Mouse (Mus musculus) midbrain, embryonic 13.5 days (tissue): ENCODE measurements around the gene Kif1c. TPM values are rescaled to one million over a fixed set of nuclear protein-coding genes. Genes with fewer than 3 reads are reported as not detected.
A peak's percentile ranks its signal among the peaks of the same experiment; 100 is the strongest.

Experiments
- ATAC-seq: fragments of 200-750 bp; cut with Nextera tagmentation; 2 replicates; pipeline ENCODE4 v1.8.0; 2017; ENCODE audit warnings: mild to moderate bottlenecking, moderate TSS enrichment, moderate library complexity
- H3K27ac ChIP-seq: fragments of 300-500 bp; sonication (generic); 2 replicates; pipeline ENCODE4 v1.5.1; 2015; ENCODE audit warnings: inconsistent platforms, mild to moderate bottlenecking, moderate library complexity
- H3K27me3 ChIP-seq: fragments of 300-500 bp; sonication (generic); 2 replicates; pipeline ENCODE4 v1.6.1; 2015; ENCODE audit warnings: mild to moderate bottlenecking, inconsistent platforms
- H3K36me3 ChIP-seq: fragments of 300-500 bp; sonication (generic); 2 replicates; pipeline ENCODE4 v1.6.1; 2015; ENCODE audit warnings: mild to moderate bottlenecking, inconsistent platforms
- H3K4me1 ChIP-seq: fragments of 300-500 bp; sonication (generic); replicated peaks from 2 replicates; pipeline ENCODE4 v1.6.1; 2015; ENCODE audit warnings: inconsistent platforms
- H3K4me2 ChIP-seq: fragments of 300-500 bp; sonication (generic); replicated peaks from 2 replicates; pipeline ENCODE4 v1.6.1; 2015; ENCODE audit warnings: moderate library complexity, mild to moderate bottlenecking, inconsistent platforms
- H3K4me3 ChIP-seq: fragments of 300-500 bp; sonication (generic); replicated peaks from 2 replicates; pipeline ENCODE4 v1.5.1; 2015; ENCODE audit warnings: mild to moderate bottlenecking, inconsistent platforms
- H3K9ac ChIP-seq: fragments of 300-500 bp; sonication (generic); replicated peaks from 2 replicates; pipeline ENCODE4 v1.6.1; 2015; ENCODE audit warnings: mild to moderate bottlenecking, inconsistent platforms
- H3K9me3 ChIP-seq: fragments of 300-500 bp; sonication (generic); 2 replicates; pipeline ENCODE4 v1.6.1; 2016; ENCODE audit warnings: mild to moderate bottlenecking, inconsistent platforms
- WGBS: fragments of 180-500 bp; shearing (Covaris S2); methylation state at CpG from one replicate; pipeline ENCODE4 v1.1.7; 2015; 5-methylcytosine and 5-hydroxymethylcytosine counted together
- polyA plus RNA-seq: library from polyadenylated mRNA; unstranded; fragments of >200 nt; fragmentation: Nextera tagmentation; extraction: Ambion mirVana; gene quantifications from 2 replicates; pipeline ENCODE4 v1.2.1, GENCODE M21; 2015

Kif1c gene
- polyA plus RNA-seq, 1 experiment from 2014 or later: 2.1 TPM

GRCm38 (mm10) chr11:70681897-70682581 lies 18.3 kb upstream of the Kif1c start:
- Histone ChIP-seq H3K27ac (peak overlapping the region; percentile 79), H3K4me2 (peak overlapping the region; percentile 12; the same call in 1 of the 2 replicates), H3K36me3 (peaks cover 60% of the 10 kb centered on the region), H3K9me3 (no peaks in the 10 kb centered on the region), H3K9ac (peak overlapping the region; percentile 32; the same call in 1 of the 2 replicates), H3K4me3 (no peak overlapping the region), H3K27me3 (no peaks in the 10 kb centered on the region), H3K4me1 (peaks cover 35% of the 10 kb centered on the region)
- peak; percentile 84 for ATAC-seq
- WGBS: 15% methylated on average over 10 of the region's 11 CpGs

DNA sequence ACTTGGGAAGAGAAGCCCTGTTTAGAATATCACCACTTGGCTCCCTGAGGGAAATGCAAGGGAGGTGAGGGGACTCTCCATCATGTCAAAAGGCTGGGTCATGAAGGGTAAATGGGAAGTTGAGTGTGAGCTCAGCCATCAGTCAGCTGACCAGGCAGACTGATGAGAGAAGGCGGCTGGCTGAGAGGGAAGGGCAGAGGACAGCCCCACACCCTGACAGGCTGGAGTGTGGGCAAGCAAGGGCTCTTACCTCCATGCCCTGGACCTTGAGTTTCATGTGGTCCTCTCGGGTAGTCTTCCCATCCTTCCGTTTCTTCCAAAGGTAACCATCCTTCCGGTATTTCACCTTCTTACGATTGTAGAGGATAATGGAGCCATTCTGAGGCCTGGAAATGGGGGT lies 16.7 kb upstream of the Kif1c start:
- H3K27ac ChIP-seq: no peak overlapping the region
- H3K4me1 ChIP-seq: peaks cover 46% of the 10 kb centered on the region
- H3K9me3 ChIP-seq: no peaks in the 10 kb centered on the region
- ATAC-seq: no peak
- WGBS: 89% methylated on average over 5 of the region's 5 CpGs
- peaks cover 54% of the 10 kb centered on the region for H3K36me3 ChIP-seq
- no peak overlapping the region for H3K4me2 ChIP-seq
- H3K4me3 ChIP-seq: no peak overlapping the region
- no peaks in the 10 kb centered on the region for H3K27me3 ChIP-seq
- H3K9ac ChIP-seq: no peak overlapping the region

GRCm38 (mm10) chr11:70686901-70687566 lies 13.3 kb upstream of the Kif1c start:
- Histone ChIP-seq H3K27ac (peak overlapping the region; percentile 84), H3K27me3 (no peaks in the 10 kb centered on the region), H3K9ac (peak overlapping the region; percentile 90), H3K4me3 (peak overlapping the region; percentile 88), H3K36me3 (peaks cover 31% of the 10 kb centered on the region), H3K4me2 (peak overlapping the region; percentile 75), H3K9me3 (no peaks in the 10 kb centered on the region), H3K4me1 (peaks cover 41% of the 10 kb centered on the region)
- peak; percentile 69 for ATAC-seq
- WGBS: 3% methylated on average over 16 of the region's 16 CpGs

- Histone ChIP-seq H3K4me3 (peak within 1 kb of the TSS; percentile 88), H3K27ac (peak within 1 kb of the TSS; percentile 84), H3K9ac (peak within 1 kb of the TSS; percentile 90), H3K27me3 (no peaks in the 10 kb centered on the region), H3K4me1 (peaks cover 35% of the 10 kb centered on the region), H3K4me2 (peak within 1 kb of the TSS; percentile 75), H3K36me3 (peaks cover 26% of the 10 kb centered on the region), H3K9me3 (no peaks in the 10 kb centered on the region)
- peak; percentile 86 for ATAC-seq
- 1% methylated on average over 55 of the region's 55 CpGs for whole genome bisulfite sequencing
Observed at GRCm38 (mm10) chr11:70687601-70688199, 12.6 kb upstream of the Kif1c start, which contains the start of gene Camta2. Gene Camta2 (minus strand): TSS chr11:70688105.

GRCm38 (mm10) chr11:70688372-70688771 lies 12.0 kb upstream of the Kif1c start:
- WGBS: 8% methylated on average over 8 of the region's 8 CpGs
- ATAC-seq: no peak

DNA sequence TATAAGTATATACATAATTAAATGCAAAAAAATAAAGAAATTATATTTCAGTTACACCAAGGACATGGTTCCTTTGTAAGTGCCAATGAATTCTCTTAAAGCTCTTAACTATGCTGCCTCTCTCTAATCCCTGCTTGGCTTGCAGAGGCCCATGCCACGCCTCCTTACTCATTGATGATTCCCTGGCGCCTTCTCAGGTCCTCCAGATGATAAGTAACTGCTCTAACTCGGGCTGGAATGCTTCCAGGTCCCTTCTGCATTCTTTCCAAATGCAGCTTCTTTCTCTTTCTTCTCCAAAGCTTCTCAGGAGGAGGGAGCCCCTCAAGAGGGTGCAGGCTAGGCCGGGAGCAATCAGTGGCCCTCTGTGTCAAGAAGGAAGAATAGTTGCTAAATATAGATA lies 10.8 kb upstream of the Kif1c start:
- Histone ChIP-seq H3K27ac (no peak overlapping the region), H3K4me3 (no peak overlapping the region), H3K9me3 (no peaks in the 10 kb centered on the region), H3K36me3 (peaks cover 10% of the 10 kb centered on the region), H3K4me1 (peaks cover 29% of the 10 kb centered on the region), H3K27me3 (no peaks in the 10 kb centered on the region), H3K9ac (no peak overlapping the region), H3K4me2 (no peak overlapping the region)
- ATAC-seq: no peak
- WGBS: 56% methylated on average over 4 of the region's 4 CpGs

More at GRCm38 (mm10) chr11:70688372-70688771, 12.0 kb upstream of the Kif1c start:
- Histone ChIP-seq H3K4me3 (peak overlapping the region; percentile 88), H3K27ac (peak overlapping the region; percentile 84), H3K36me3 (peaks cover 20% of the 10 kb centered on the region), H3K9me3 (no peaks in the 10 kb centered on the region), H3K4me2 (peak overlapping the region; percentile 75), H3K27me3 (no peaks in the 10 kb centered on the region), H3K4me1 (peaks cover 29% of the 10 kb centered on the region), H3K9ac (peak overlapping the region; percentile 90)

- 69% methylated on average over 3 of the region's 3 CpGs for WGBS
Observed at GRCm38 (mm10) chr11:70693504-70693903, 6.8 kb upstream of the Kif1c start.

GRCm38 (mm10) chr11:70697376-70697775 lies 3.0 kb upstream of the Kif1c start:
- H3K9ac ChIP-seq: no peak overlapping the region
- H3K4me3 ChIP-seq: no peak overlapping the region
- H3K27me3 ChIP-seq: no peaks in the 10 kb centered on the region
- no peak for ATAC-seq
- H3K27ac ChIP-seq: no peak overlapping the region
- H3K4me2 ChIP-seq: no peak overlapping the region
- 74% methylated on average over 3 of the region's 3 CpGs for WGBS
- no peaks in the 10 kb centered on the region for H3K36me3 ChIP-seq
- no peaks in the 10 kb centered on the region for H3K9me3 ChIP-seq
- H3K4me1 ChIP-seq: peaks cover 20% of the 10 kb centered on the region

More at GRCm38 (mm10) chr11:70693504-70693903, 6.8 kb upstream of the Kif1c start:
- no peak overlapping the region for H3K9ac ChIP-seq
- H3K4me2 ChIP-seq: no peak overlapping the region
- no peak for ATAC-seq
- H3K27ac ChIP-seq: no peak overlapping the region
- H3K36me3 ChIP-seq: no peaks in the 10 kb centered on the region
- no peak overlapping the region for H3K4me3 ChIP-seq
- no peaks in the 10 kb centered on the region for H3K27me3 ChIP-seq
- H3K4me1 ChIP-seq: peaks cover 6% of the 10 kb centered on the region
- H3K9me3 ChIP-seq: no peaks in the 10 kb centered on the region

- H3K9ac ChIP-seq: no peak overlapping the region
- no peak overlapping the region for H3K4me2 ChIP-seq
- WGBS: 80% methylated on average over 2 of the region's 2 CpGs
- no peaks in the 10 kb centered on the region for H3K27me3 ChIP-seq
- H3K4me1 ChIP-seq: peaks cover 25% of the 10 kb centered on the region
- no peaks in the 10 kb centered on the region for H3K9me3 ChIP-seq
- no peak overlapping the region for H3K4me3 ChIP-seq
- no peak for ATAC-seq
- H3K27ac ChIP-seq: no peak overlapping the region
- peaks cover 8% of the 10 kb centered on the region for H3K36me3 ChIP-seq
Observed at GRCm38 (mm10) chr11:70699051-70699450, 1.3 kb upstream of the Kif1c start.

DNA sequence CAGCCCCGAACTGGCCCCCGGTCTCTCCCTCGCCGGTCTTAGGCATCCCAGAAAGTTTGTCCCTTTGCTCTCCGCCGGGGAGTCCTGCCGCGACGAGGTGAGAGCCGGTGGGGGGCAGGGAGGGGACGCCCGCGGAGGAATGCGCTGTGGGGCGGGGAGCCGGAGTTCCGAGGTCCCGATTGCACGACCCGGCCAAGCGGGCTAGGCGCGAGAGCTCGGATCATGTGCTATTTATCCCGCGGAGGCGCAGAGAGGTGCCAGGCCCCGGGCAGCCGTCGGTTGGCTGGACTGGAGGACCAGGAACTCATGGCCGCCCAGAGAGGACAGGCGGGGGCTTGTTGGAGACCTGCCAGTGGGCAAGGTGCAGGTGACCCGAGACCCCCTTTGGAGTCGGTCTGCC lies 265 bp downstream of the Kif1c start:
- H3K4me2 ChIP-seq: peak overlapping the region; percentile 85
- peak overlapping the region; percentile 91 for H3K27ac ChIP-seq
- H3K9ac ChIP-seq: peak overlapping the region; percentile 94
- WGBS: under 1% methylated on average over 29 of the region's 34 CpGs
- H3K36me3 ChIP-seq: peaks cover 23% of the 10 kb centered on the region
- H3K9me3 ChIP-seq: no peaks in the 10 kb centered on the region
- peaks cover 25% of the 10 kb centered on the region for H3K4me1 ChIP-seq
- no peaks in the 10 kb centered on the region for H3K27me3 ChIP-seq
- peak overlapping the region; percentile 80 for H3K4me3 ChIP-seq
- peak; percentile 63 for ATAC-seq

DNA sequence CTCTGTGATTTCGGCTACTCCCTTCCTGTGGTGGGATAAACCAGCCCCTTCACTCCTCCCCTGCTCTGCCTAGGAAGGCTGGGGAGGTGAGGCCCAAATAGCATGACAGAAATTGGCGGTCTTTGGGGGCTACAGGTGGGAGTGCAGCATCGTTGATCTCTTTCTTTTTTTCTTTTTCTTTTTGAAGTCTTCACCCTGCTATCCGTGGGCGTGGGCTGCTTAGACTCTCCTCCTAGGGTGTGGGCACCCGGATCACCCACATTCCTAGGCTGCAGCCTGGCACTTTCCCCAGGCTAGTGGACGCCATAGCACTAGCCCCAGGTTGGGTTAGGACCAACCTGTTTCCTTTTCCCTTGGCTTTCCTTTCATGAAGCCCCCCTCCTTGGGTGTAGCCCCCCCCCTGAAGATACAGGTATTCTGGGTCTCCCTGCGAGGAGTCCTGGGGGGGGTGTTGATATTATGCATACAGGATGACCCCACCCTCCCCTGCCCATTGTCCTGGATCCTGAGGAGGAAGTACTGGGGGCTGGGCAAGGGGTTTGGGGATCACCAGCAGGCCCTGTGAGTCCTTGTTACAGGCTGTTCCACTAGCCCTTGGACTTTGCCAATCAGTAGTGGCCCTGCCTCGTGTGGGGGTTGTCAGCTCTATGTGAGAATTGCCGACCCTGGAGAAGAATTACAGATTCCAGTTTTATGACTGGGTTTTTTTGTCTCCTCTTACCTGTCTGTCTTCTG lies 1.0 kb downstream of the Kif1c start:
- 0 out of 2 replicates have a peak, but pooled peaks have one; percentile 11 for ATAC-seq
- Histone ChIP-seq H3K9me3 (no peaks in the 10 kb centered on the region), H3K9ac (peak overlapping the region; percentile 94), H3K36me3 (peaks cover 31% of the 10 kb centered on the region), H3K27ac (no peak overlapping the region), H3K4me2 (peak overlapping the region; percentile 85), H3K27me3 (no peaks in the 10 kb centered on the region), H3K4me3 (peak overlapping the region; percentile 80), H3K4me1 (peaks cover 25% of the 10 kb centered on the region)
- WGBS: 21% methylated on average over 10 of the region's 10 CpGs
